Mouse (Mus musculus) thymus, adult 2 months (tissue): ENCODE measurements around the gene Bag3.

Experiments
- CTCF ChIP-seq: fragments of 200-500 bp; IDR thresholded peaks from 2 replicates; pipeline ENCODE4 v1.5.1; 2012; ENCODE audit warnings: mild to moderate bottlenecking, control low read depth, low read length, moderate library complexity, borderline replicate concordance; ENCODE audit not compliant: control insufficient read depth, poor library complexity, insufficient read depth; ENCODE audit errors: extremely low read depth
- POLR2A ChIP-seq: fragments of 200-500 bp; IDR thresholded peaks from 2 replicates; pipeline ENCODE4 v1.6.1; 2012; ENCODE audit warnings: mild to moderate bottlenecking, low read length, control low read depth, moderate library complexity; ENCODE audit not compliant: control insufficient read depth, poor library complexity, insufficient read depth; ENCODE audit errors: extremely low read depth

DNA sequence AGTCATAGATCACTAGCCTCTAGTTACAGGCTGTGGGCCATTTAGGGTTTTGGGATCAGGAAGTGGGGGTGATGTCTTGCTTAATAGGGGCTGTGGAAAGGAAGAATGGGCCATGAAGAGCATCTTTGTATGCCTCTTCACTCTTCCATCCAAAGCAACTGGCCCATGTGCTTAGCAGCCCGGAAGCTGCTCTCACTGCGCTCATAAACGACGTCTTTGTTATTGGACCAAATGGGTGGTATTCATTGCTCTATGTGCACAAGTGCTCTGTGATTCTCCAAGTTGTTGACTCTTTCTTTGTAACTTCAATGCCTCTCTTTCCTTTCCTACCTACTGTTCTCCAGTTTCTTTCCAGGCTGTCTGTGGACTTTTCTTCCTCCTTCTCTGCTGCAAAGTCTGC, 48.6 kb downstream of the Bag3 start:
- TF ChIP-seq CTCF (no peak), POLR2A (no peak)
